Mouse (Mus musculus) cortical plate, adult 2 months (tissue): Measurements from ENCODE around the gene Sept7.

Experiments
- CTCF ChIP-seq: fragments of 200-500 bp; IDR thresholded peaks from 2 replicates; pipeline ENCODE4 v1.5.1; 2011; ENCODE audit warnings: mild to moderate bottlenecking, control low read depth, low read length; ENCODE audit not compliant: insufficient read depth; ENCODE audit errors: extremely low read depth
- POLR2A ChIP-seq: fragments of 200-500 bp; IDR thresholded peaks from 2 replicates; pipeline ENCODE4 v1.6.1; 2011; ENCODE audit warnings: mild to moderate bottlenecking, low read length, control low read depth; ENCODE audit not compliant: insufficient read depth; ENCODE audit errors: extremely low read depth

DNA sequence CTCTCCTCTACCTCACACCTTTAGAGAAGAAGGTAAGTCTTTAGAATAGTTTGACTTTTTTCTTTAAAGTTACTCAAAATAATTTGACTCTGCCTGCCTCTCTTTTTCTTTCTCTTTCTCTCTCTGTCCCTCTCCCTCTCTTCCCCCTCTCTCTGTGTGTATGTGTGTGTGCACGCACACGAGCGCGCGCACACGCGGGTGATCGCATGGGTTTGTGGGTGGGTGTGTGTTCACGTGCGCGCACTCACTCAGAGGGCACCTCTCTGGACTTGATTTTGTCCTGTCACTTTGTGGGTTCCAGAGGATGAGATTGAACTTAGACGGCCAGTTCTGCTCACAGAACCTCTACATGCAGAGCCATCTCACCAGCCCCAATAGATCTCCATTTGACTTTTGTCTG, 105.3 kb downstream of the Sept7 start:
- TF ChIP-seq CTCF = no peak
- no peak for TF ChIP-seq POLR2A
